Mouse (Mus musculus) intestine, embryonic 14.5 days (tissue): Measurements from ENCODE around the gene Abhd13. TPM values are rescaled to one million over a fixed set of nuclear protein-coding genes. Genes with fewer than 3 reads are reported as not detected.
A peak's percentile ranks its signal among the peaks of the same experiment; 100 is the strongest.

Experiments used
- ATAC-seq: fragments of 200-750 bp; cut with Nextera tagmentation; replicated peaks from 2 replicates; pipeline ENCODE4 v1.8.0; 2017; ENCODE audit warnings: low read depth, moderate number of reproducible peaks, moderate TSS enrichment, moderate library complexity; ENCODE audit not compliant: low FRiP score, low TSS enrichment
- DNase-seq: peaks from one replicate; pipeline ENCODE4 v3.0.0-alpha.2; 2018; ENCODE audit warnings: low spot score
- H3K27ac ChIP-seq: fragments of 300-500 bp; sonication (generic); 2 replicates; pipeline ENCODE4 v1.5.1; 2014; ENCODE audit warnings: low read depth, mild to moderate bottlenecking, control low read depth
- H3K27me3 ChIP-seq: fragments of 300-500 bp; sonication (generic); replicated peaks from 2 replicates; pipeline ENCODE4 v1.6.1; 2014; ENCODE audit warnings: low read length, control low read depth; ENCODE audit not compliant: control insufficient read depth, insufficient read depth
- H3K36me3 ChIP-seq: fragments of 300-500 bp; sonication (generic); 2 replicates; pipeline ENCODE4 v1.6.1; 2014; ENCODE audit warnings: low read length, control low read depth; ENCODE audit not compliant: control insufficient read depth, insufficient read depth
- H3K4me1 ChIP-seq: fragments of 300-500 bp; sonication (generic); replicated peaks from 2 replicates; pipeline ENCODE4 v1.6.1; 2014; ENCODE audit warnings: low read length, control low read depth, mixed read lengths; ENCODE audit not compliant: control insufficient read depth, insufficient read depth
- H3K4me2 ChIP-seq: fragments of 300-500 bp; sonication (generic); 2 replicates; pipeline ENCODE4 v1.6.1; 2014; ENCODE audit warnings: low read length
- H3K4me3 ChIP-seq: fragments of 300-500 bp; sonication (generic); 2 replicates; pipeline ENCODE4 v1.5.1; 2014; ENCODE audit warnings: low read depth, low read length, control low read depth, mixed read lengths
- H3K9ac ChIP-seq: fragments of 300-500 bp; sonication (generic); 2 replicates; pipeline ENCODE4 v1.6.1; 2014; ENCODE audit warnings: mild to moderate bottlenecking, low read length
- H3K9me3 ChIP-seq: fragments of 300-500 bp; sonication (generic); 2 replicates; pipeline ENCODE4 v1.6.1; 2016; ENCODE audit warnings: low read length, control low read depth; ENCODE audit not compliant: control insufficient read depth
- WGBS: fragments of 180-500 bp; shearing (Covaris S2); extraction: QIAGEN DNeasy Blood & Tissue Kit; methylation state at CpG from one replicate; pipeline ENCODE4 v1.1.7; 2014; 5-methylcytosine and 5-hydroxymethylcytosine counted together
- polyA plus RNA-seq: library from polyadenylated mRNA; unstranded; fragments of >200 nt; fragmentation: Nextera tagmentation; extraction: Ambion mirVana; gene quantifications from 2 replicates; pipeline ENCODE4 v1.2.1, GENCODE M21; 2014

Gene Abhd13
- polyA plus RNA-seq = 19.5 and 20.4 TPM in 2 replicates

- DNase-seq (peak; percentile 99), ATAC-seq (peak; percentile 82)
- H3K4me1 ChIP-seq = peaks cover 29% of the 10 kb centered on the region
- H3K27ac ChIP-seq = peak within 1 kb of the TSS; percentile 79
- peak within 1 kb of the TSS; percentile 74 for H3K4me2 ChIP-seq
- H3K9me3 ChIP-seq = no peaks in the 10 kb centered on the region
- no peaks in the 10 kb centered on the region for H3K27me3 ChIP-seq
- peak within 1 kb of the TSS; percentile 91 for H3K9ac ChIP-seq
- under 1% methylated on average over 68 of the region's 68 CpGs for WGBS
- peaks cover 8% of the 10 kb centered on the region for H3K36me3 ChIP-seq
- peak within 1 kb of the TSS; percentile 95 for H3K4me3 ChIP-seq
Measured at GRCm38 (mm10) chr8:9977573-9978314, at the start of gene Abhd13, which contains the start of gene Lig4. Gene Abhd13 (plus strand): TSS chr8:9977707. Gene Lig4 (minus strand): TSS chr8:9977686.

DNA sequence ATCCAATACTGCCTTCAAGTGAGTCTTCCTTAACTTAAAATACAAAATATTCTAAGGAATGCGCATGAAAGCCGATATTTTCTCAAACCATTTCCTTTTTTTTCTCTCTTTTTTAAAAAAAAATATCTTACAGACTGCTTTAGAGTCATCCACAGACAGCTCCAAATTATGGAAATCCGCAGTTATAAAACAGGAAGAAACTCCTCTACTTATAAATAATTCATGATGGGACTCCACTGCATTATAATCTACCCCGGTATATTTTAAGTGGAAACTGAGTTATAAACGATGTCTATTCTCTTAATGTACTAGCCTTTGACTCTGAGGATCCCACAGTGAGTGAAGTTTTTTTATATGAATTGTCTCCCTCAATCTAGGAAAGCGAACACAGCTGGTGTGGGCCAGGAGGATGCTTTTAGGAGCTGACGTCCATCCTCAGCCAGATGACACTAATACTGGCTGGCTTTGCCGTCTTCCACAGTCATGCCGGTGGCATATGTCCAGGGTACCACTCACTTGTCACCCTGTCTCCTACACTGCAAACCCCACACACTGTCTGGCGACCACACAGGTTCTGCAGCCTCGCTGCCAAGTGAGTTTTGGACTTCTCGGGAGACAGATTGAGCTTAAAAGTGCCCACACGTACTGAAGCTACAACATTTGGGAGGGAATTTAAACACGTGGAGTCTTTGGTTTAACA is 47.6 kb upstream of the Abhd13 start:
- Histone ChIP-seq H3K9ac (no peak overlapping the region), H3K9me3 (no peaks in the 10 kb centered on the region), H3K4me1 (no peaks in the 10 kb centered on the region), H3K4me2 (no peak overlapping the region), H3K4me3 (no peak overlapping the region), H3K36me3 (no peaks in the 10 kb centered on the region), H3K27me3 (no peaks in the 10 kb centered on the region), H3K27ac (no peak overlapping the region)
- no peak for DNase-seq
- ATAC-seq = no peak
- 76% methylated on average over 14 of the region's 14 CpGs for WGBS

DNA sequence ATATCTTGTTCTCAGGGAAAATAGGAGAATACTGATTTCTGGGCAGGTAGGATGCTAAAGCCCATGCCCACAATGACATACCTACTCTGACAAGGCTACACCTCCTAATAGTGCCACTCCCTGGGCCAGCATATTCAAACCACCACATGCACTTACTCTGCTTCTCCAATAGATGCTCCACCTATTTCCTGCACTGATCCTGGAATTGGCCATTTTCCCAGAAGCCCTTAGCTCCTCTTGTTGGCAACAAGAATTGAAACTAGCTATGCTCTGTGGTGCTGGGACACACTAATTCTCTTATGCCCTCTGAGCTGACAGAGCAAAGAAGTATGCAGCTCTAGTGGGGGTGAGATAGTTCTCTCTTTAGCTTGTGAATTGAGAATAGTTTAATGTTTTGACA is 44.8 kb upstream of the Abhd13 start:
- no peaks in the 10 kb centered on the region for H3K4me1 ChIP-seq
- no peak for DNase-seq
- no peaks in the 10 kb centered on the region for H3K9me3 ChIP-seq

GRCm38 (mm10) chr8:9934891-9935565 is 42.5 kb upstream of the Abhd13 start:
- H3K4me2 ChIP-seq = no peak overlapping the region
- H3K9me3 ChIP-seq = no peaks in the 10 kb centered on the region
- H3K36me3 ChIP-seq = no peaks in the 10 kb centered on the region
- H3K4me1 ChIP-seq = no peaks in the 10 kb centered on the region
- H3K27ac ChIP-seq = no peak overlapping the region
- no peak overlapping the region for H3K9ac ChIP-seq
- no peak overlapping the region for H3K4me3 ChIP-seq
- WGBS = 31% methylated on average over 10 of the region's 10 CpGs
- DNase-seq (peak; percentile 74), ATAC-seq (peak; percentile 79)
- no peaks in the 10 kb centered on the region for H3K27me3 ChIP-seq

More for the DNA sequence above, 44.8 kb upstream of the Abhd13 start:
- ATAC-seq = no peak
- Histone ChIP-seq H3K4me3 (no peak overlapping the region), H3K27me3 (no peaks in the 10 kb centered on the region), H3K36me3 (no peaks in the 10 kb centered on the region), H3K27ac (no peak overlapping the region), H3K4me2 (no peak overlapping the region), H3K9ac (no peak overlapping the region)

DNA sequence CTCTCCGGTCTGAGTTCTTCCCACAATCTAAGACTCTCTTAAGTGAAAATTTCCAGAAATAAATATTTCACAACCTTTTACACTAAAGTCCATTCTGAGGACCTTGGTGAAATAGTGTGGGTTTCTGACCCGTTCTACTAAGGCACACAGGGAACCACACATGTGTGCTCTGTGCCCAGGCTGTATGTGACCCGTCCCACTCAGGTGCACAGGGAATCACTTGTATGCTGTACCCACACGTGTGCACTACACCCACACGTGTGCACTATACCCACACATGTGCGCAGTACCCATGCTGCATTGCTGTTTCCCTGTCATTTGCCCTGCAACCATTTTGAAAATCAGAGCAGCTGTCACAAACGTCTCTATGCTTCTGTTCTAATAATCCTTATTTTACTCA is 41.9 kb upstream of the Abhd13 start:
- Histone ChIP-seq H3K4me3 (no peak overlapping the region), H3K4me2 (no peak overlapping the region), H3K4me1 (no peaks in the 10 kb centered on the region), H3K27me3 (no peaks in the 10 kb centered on the region), H3K27ac (no peak overlapping the region), H3K36me3 (no peaks in the 10 kb centered on the region), H3K9ac (no peak overlapping the region), H3K9me3 (no peaks in the 10 kb centered on the region)
- DNase-seq (no peak), ATAC-seq (no peak)
- WGBS = 70% methylated on average over 7 of the region's 7 CpGs

- H3K4me2 ChIP-seq = no peak overlapping the region
- no peaks in the 10 kb centered on the region for H3K36me3 ChIP-seq
- DNase-seq (no peak), ATAC-seq (no peak)
- no peak overlapping the region for H3K27ac ChIP-seq
- 60% methylated on average over 10 of the region's 10 CpGs for WGBS
- no peak overlapping the region for H3K9ac ChIP-seq
- H3K4me3 ChIP-seq = no peak overlapping the region
- no peaks in the 10 kb centered on the region for H3K4me1 ChIP-seq
- H3K9me3 ChIP-seq = no peaks in the 10 kb centered on the region
- H3K27me3 ChIP-seq = no peaks in the 10 kb centered on the region
Measured at GRCm38 (mm10) chr8:9949134-9949890, 28.2 kb upstream of the Abhd13 start.

DNA sequence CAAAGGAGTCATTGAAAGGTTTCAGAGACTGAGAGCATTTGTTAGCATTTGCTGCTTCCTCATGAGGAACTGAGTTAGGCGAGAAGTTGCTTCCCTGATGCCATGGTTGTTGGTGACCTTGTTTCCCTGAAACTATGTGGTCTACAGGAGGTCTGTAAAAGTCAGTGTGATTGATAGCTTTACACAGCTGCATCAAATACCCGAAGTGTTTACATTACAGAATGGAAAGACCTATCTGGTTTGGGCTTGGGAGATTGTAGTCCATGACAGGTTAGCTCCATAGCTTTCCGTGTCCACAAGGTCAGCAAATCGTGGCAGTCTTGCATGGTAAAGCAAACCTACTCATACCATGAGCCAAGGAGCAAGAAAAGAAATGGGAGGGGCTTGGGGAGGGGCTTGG is 19.2 kb upstream of the Abhd13 start:
- no peaks in the 10 kb centered on the region for H3K27me3 ChIP-seq
- H3K9ac ChIP-seq = no peak overlapping the region
- DNase-seq (no peak), ATAC-seq (no peak)
- no peaks in the 10 kb centered on the region for H3K9me3 ChIP-seq
- no peaks in the 10 kb centered on the region for H3K36me3 ChIP-seq
- H3K27ac ChIP-seq = no peak overlapping the region
- H3K4me2 ChIP-seq = no peak overlapping the region
- WGBS = 50% methylated on average over 4 of the region's 4 CpGs
- H3K4me1 ChIP-seq = no peaks in the 10 kb centered on the region
- H3K4me3 ChIP-seq = no peak overlapping the region

DNA sequence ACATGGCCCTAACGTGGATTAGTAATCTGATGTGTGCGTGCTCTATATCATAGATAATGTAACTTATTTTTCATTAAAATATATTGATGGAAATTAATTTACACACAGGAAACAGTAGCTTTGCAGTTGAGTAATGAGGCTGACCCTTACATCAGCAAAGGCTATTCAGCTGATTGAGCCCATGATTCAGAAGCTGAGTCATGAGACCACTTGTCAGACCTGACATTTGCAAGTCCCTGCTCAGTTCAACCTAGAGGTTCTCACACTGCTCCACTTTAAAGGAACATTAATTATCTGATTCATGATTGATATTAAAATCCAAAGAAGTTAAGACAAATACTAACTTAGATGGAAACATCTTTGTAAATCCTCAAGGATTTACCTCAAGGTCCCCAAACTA is 17.6 kb upstream of the Abhd13 start:
- no peak overlapping the region for H3K27ac ChIP-seq
- no peaks in the 10 kb centered on the region for H3K27me3 ChIP-seq
- H3K4me1 ChIP-seq = no peaks in the 10 kb centered on the region
- no peak for ATAC-seq
- H3K4me2 ChIP-seq = no peak overlapping the region
- no peaks in the 10 kb centered on the region for H3K9me3 ChIP-seq
- no peaks in the 10 kb centered on the region for H3K36me3 ChIP-seq
- H3K4me3 ChIP-seq = no peak overlapping the region
- H3K9ac ChIP-seq = no peak overlapping the region
- DNase-seq = no peak
- 90% methylated on average over 2 of the region's 2 CpGs for WGBS
